Mouse (Mus musculus) myocyte (in vitro differentiated cells): ENCODE measurements around the gene Tax1bp1.

Experiments used
- E2F4 ChIP-seq: IDR thresholded peaks from one replicate; pipeline ENCODE4 v1.6.1; 2011; ENCODE audit warnings: mild to moderate bottlenecking, control low read depth, moderate library complexity; ENCODE audit not compliant: insufficient read depth
- POLR2A ChIP-seq: IDR thresholded peaks from one replicate; pipeline ENCODE4 v1.6.1; 2011; ENCODE audit warnings: low read depth, mild to moderate bottlenecking, control low read depth, moderate library complexity; ENCODE audit not compliant: insufficient read length
- REST ChIP-seq: IDR thresholded peaks from one replicate; pipeline ENCODE4 v1.6.1; 2011; ENCODE audit warnings: mild to moderate bottlenecking, control low read depth, moderate library complexity; ENCODE audit not compliant: insufficient read depth, insufficient read length

DNA sequence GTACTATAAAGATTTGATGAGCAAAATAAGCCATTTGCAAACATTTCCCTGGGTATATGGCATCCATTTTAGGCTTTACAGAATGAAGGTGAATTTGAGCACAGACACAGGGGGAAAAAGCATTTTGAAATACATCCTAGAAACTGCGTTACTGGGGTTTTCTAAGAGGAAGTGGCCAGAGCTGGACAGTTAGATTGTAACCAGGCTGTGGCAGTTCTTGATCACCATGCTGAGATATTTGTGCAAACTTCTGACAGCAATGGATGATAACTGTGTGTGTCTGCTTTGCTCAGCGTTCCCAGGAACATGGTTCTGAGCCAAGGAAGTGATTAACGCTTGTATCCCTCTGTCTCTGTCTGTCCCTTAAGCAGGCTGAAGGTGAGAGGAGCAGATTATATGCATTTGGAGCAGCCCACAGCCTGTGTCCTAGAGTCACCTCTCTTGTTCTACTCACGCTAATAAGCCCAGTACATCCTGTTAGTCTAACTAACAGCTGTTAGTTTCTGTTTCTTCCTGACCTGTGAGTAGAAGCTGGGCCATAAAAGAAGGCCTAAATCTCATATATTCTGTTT lies 15.5 kb upstream of the Tax1bp1 start:
- TF ChIP-seq E2F4 (no peak), REST (no peak), POLR2A (no peak)
